Mouse (Mus musculus) heart, postnatal 10 days (tissue): ENCODE data around the gene Psmd11. TPM values are rescaled to one million over a fixed set of nuclear protein-coding genes. Genes with fewer than 3 reads are reported as not detected.

Source experiments
- total RNA-seq, 2 experiments: library from RNA; stranded (reverse); gene quantifications; 2 replicates each; pipeline ENCODE4 v1.2.3; 2021

Psmd11 gene
- total RNA-seq, 2 experiments from 2014 or later: 109 to 117 TPM

Other genes starting within 250 kb of the Psmd11 start
- 10 to 100 TPM in 1 of 2 experiments, 1 to 10 TPM in 1; 7.7 to 10.4 TPM for gene Rnf135, start 244.8 kb upstream of the Psmd11 start, total RNA-seq
- 10 to 100 TPM; 67.4 to 72.5 TPM for gene Rhot1, start 219.6 kb upstream of the Psmd11 start, total RNA-seq
- gene Rhbdl3, start 127.7 kb upstream of the Psmd11 start, total RNA-seq: 1 to 10 TPM; 2.3 to 2.5 TPM
- gene 5730455P16Rik, start 50.6 kb upstream of the Psmd11 start, total RNA-seq: 10 to 100 TPM; 16.9 to 19.1 TPM
- gene Zfp207, start 45.3 kb upstream of the Psmd11 start, total RNA-seq: 100 to 1,000 TPM in 1 of 2 experiments, 10 to 100 TPM in 1; 93.2 to 116 TPM
- 1 to 10 TPM; 1.9 to 2.0 TPM for gene Cdk5r1, start 48.4 kb downstream of the Psmd11 start, total RNA-seq